ENCODE assay signal across 8 mouse cellular contexts in genomic region chr4:45407703-45408334, GRCm38 (mm10). TPM values are rescaled to one million over a fixed set of nuclear protein-coding genes. Genes with fewer than 3 reads are reported as not detected.
DNase-seq lines count a peak whose midpoint lies in the region; ATAC-seq and TF ChIP-seq lines count a peak whose summit lies in the region.

No protein-coding gene starts in this region.

- WGBS in hindbrain, embryonic 13.5 days, result 1% methylated on average over 19 of the region's 19 CpGs
- under 1% methylated on average over 19 of the region's 19 CpGs for WGBS in liver, adult 2 months

- H3K27me3 ChIP-seq in hindbrain, embryonic 13.5 days, result peaks cover 8% of the 10 kb centered on the region; the same call in 1 of the 2 replicates
- no peaks in the 10 kb centered on the region for H3K27me3 ChIP-seq in liver, adult 2 months (ENCODE audit: control insufficient read depth, insufficient read depth, low read length)

- peaks cover 19% of the 10 kb centered on the region; the same call in 1 of the 2 replicates for H3K79me2 ChIP-seq in liver, adult 2 months (ENCODE audit: control insufficient read depth, insufficient read depth, low read length)

- no peak for TF ChIP-seq POLR2A in liver, adult 2 months (IDR thresholded peaks at IDR 0.05; ENCODE audit: extremely low read depth, insufficient read depth, low read length)

- H3K36me3 ChIP-seq in hindbrain, embryonic 13.5 days, result peaks cover 16% of the 10 kb centered on the region
- peaks cover 16% of the 10 kb centered on the region; the same call in 1 of the 2 replicates for H3K36me3 ChIP-seq in liver, adult 2 months (ENCODE audit: control insufficient read depth, insufficient read depth, low read length)

- peak; percentile 49 for DNase-seq in CD4-positive, CD25-positive, alpha-beta regulatory T cell, adult 2 months (ENCODE audit: low read depth, low spot score)
- peak; percentile 10 for DNase-seq in urinary bladder, postnatal 10 days (ENCODE audit: low spot score)
- DNase-seq in urinary bladder, adult 18-20 months (ENCODE audit: low spot score in 2 of 2), result no peak
- peak; percentile 94 for DNase-seq in liver, adult 2 months (ENCODE audit: extremely low read depth, low read depth, low spot score)
- peak; percentile 49 for DNase-seq in retina, embryonic 14.5 days (ENCODE audit: low spot score)

- no peak for ATAC-seq in CD4-positive, CD25-positive, alpha-beta regulatory T cell, adult 4 months
- peak; percentile 21; the same call in 1 of the 2 replicates for ATAC-seq in hindbrain, embryonic 13.5 days (ENCODE audit: low FRiP score)
- no peak for ATAC-seq in erythroid progenitor cell, adult 5-6 weeks (replicated peaks; ENCODE audit: low FRiP score, poor library complexity, severe bottlenecking)

- H3K9ac ChIP-seq in hindbrain, embryonic 13.5 days, result peak overlapping the region; percentile 97
- H3K9ac ChIP-seq in liver, adult 2 months (ENCODE audit: low read depth, low read length), result peak overlapping the region; percentile 99

- peak overlapping the region; percentile 80 for H3K4me2 ChIP-seq in hindbrain, embryonic 13.5 days

- peak overlapping the region; percentile 94 for H3K4me3 ChIP-seq in hindbrain, embryonic 13.5 days
- H3K4me3 ChIP-seq in liver, adult 2 months (ENCODE audit: insufficient read depth, low read depth, low read length), result peak overlapping the region; percentile 92

- TF ChIP-seq CTCF in liver, adult 2 months (IDR thresholded peaks at IDR 0.05; ENCODE audit: low read depth, low read length), result no peak

- H3K27ac ChIP-seq in hindbrain, embryonic 13.5 days, result peak overlapping the region; percentile 96
- peak overlapping the region; percentile 95 for H3K27ac ChIP-seq in liver, adult 2 months (replicated peaks; ENCODE audit: insufficient read depth, low read depth, low read length)

- peaks cover 41% of the 10 kb centered on the region for H3K4me1 ChIP-seq in hindbrain, embryonic 13.5 days (replicated peaks)
- peaks cover 31% of the 10 kb centered on the region for H3K4me1 ChIP-seq in liver, adult 2 months (ENCODE audit: control insufficient read depth, insufficient read depth, low read length)

- H3K9me3 ChIP-seq in hindbrain, embryonic 13.5 days, result no peaks in the 10 kb centered on the region

RNA-seq across cellular contexts. Expression of gene Slc25a51, which starts 0.7 kb away (rescaled TPM):
- polyA plus RNA-seq in CD4-positive, CD25-positive, alpha-beta regulatory T cell, adult 4 months (2017; shearing (Covaris generic)), result 10 to 100 TPM; 41.0 to 66.6 TPM
- 71.2 and 74.8 TPM in 2 replicates for polyA plus RNA-seq in hindbrain, embryonic 13.5 days (2015; fragmentation: Nextera tagmentation; extraction: Ambion mirVana)
- total RNA-seq in liver, adult 2 months (2014; rRNA removed), result 47.5 and 70.3 TPM in 2 replicates
- 52.9 and 56.4 TPM in 2 replicates for polyA plus RNA-seq in liver, adult 2 months (2012; rRNA removed)
- total RNA-seq in erythroid progenitor cell, adult 5-6 weeks (2015; ENCODE audit: low replicate concordance), result 261 and 374 TPM in 2 replicates
- total RNA-seq in erythroid progenitor cell, adult 5-6 weeks (2017; ENCODE audit: low replicate concordance), result 263 and 320 TPM in 2 replicates

Comparison
In these comparisons a context has a peak if more than half of its experiments do, and no peak if none do; other contexts are left out.
1. DNase-seq: peak in CD4-positive, CD25-positive, alpha-beta regulatory T cell, adult 2 months (single experiment), urinary bladder, postnatal 10 days (single experiment), liver, adult 2 months (single experiment) and retina, embryonic 14.5 days (single experiment); none in urinary bladder, adult 18-20 months (0 of 2).